ENCODE assay signal across 21 mouse cellular contexts in genomic region chr19:55076822-55077221, GRCm38 (mm10).
"Had no signal": no experiment of that assay in that cellular context is flagged by ENCODE, and none has a peak within 500 bp of the region (broad histone marks: within the 10 kb centered on the region; RNA-seq: fewer than 3 reads in every experiment).

No protein-coding gene starts in this region.

- H3K27ac ChIP-seq: kidney, embryonic 15.5 days; limb, embryonic 10.5 days; limb, embryonic 13.5 days; liver, embryonic 12.5 days; liver, embryonic 15.5 days; lung, embryonic 15.5 days; stomach, embryonic 15.5 days had no signal

- H3K9ac ChIP-seq: kidney, embryonic 15.5 days; limb, embryonic 13.5 days; liver, embryonic 12.5 days; liver, embryonic 15.5 days; lung, embryonic 15.5 days; stomach, embryonic 15.5 days had no signal

- H3K9me3 ChIP-seq: kidney, embryonic 15.5 days; limb, embryonic 10.5 days; limb, embryonic 13.5 days; liver, embryonic 12.5 days; liver, embryonic 15.5 days; lung, embryonic 15.5 days; stomach, embryonic 15.5 days had no signal

- DNase-seq: kidney, adult 2 months; kidney, postnatal 10 days; kidney, postnatal 36 days; layer of hippocampus, postnatal 36 days; liver; lung, adult 18-20 months; lung, postnatal 10 days; lung, postnatal 36 days; right cerebral cortex, postnatal 25 days; spleen, adult 18-20 months; thymus, postnatal 25 days had no signal

- ATAC-seq: intestine, postnatal 0 days; liver, embryonic 12.5 days had no signal

- H3K27me3 ChIP-seq: kidney, embryonic 15.5 days; limb, embryonic 13.5 days; liver, embryonic 12.5 days; liver, embryonic 15.5 days; lung, embryonic 15.5 days; megakaryocyte, embryonic 14.5 days; stomach, embryonic 15.5 days had no signal

- H3K4me3 ChIP-seq: kidney, embryonic 15.5 days; limb, embryonic 10.5 days; limb, embryonic 13.5 days; liver, embryonic 12.5 days; liver, embryonic 15.5 days; lung, embryonic 15.5 days; megakaryocyte, embryonic 14.5 days; stomach, embryonic 15.5 days had no signal

- H3K4me2 ChIP-seq: kidney, embryonic 15.5 days; limb, embryonic 13.5 days; liver, embryonic 12.5 days; liver, embryonic 15.5 days; lung, embryonic 15.5 days; midbrain, embryonic 11.5 days; stomach, embryonic 15.5 days had no signal

- H3K4me1 ChIP-seq: kidney, embryonic 15.5 days; limb, embryonic 10.5 days; limb, embryonic 13.5 days; liver, embryonic 12.5 days; liver, embryonic 15.5 days; lung, embryonic 15.5 days; megakaryocyte, embryonic 14.5 days; stomach, embryonic 15.5 days had no signal
